Mouse (Mus musculus) hindbrain, embryonic 10.5 days (tissue): ENCODE measurements around the gene Atp6ap1. TPM values are rescaled to one million over a fixed set of nuclear protein-coding genes. Genes with fewer than 3 reads are reported as not detected.

Source experiments
- DNase-seq: peaks from one replicate; pipeline ENCODE4 v3.0.0-alpha.2; 2017; ENCODE audit warnings: low spot score
- H3K27ac ChIP-seq: fragments of 300-500 bp; sonication (generic); 2 replicates; pipeline ENCODE4 v1.5.1; 2016; ENCODE audit warnings: mild to moderate bottlenecking, moderate library complexity
- H3K27me3 ChIP-seq: fragments of 300-500 bp; sonication (generic); 2 replicates; pipeline ENCODE4 v1.6.1; 2016; ENCODE audit warnings: mild to moderate bottlenecking; ENCODE audit not compliant: poor library complexity, insufficient read depth, severe bottlenecking
- H3K36me3 ChIP-seq: fragments of 300-500 bp; sonication (generic); 2 replicates; pipeline ENCODE4 v1.6.1; 2016; ENCODE audit warnings: mild to moderate bottlenecking, moderate library complexity
- H3K4me1 ChIP-seq: fragments of 300-500 bp; sonication (generic); replicated peaks from 2 replicates; pipeline ENCODE4 v1.6.1; 2016; ENCODE audit warnings: mild to moderate bottlenecking
- H3K4me3 ChIP-seq: fragments of 300-500 bp; sonication (generic); 2 replicates; pipeline ENCODE4 v1.5.1; 2016; ENCODE audit warnings: mild to moderate bottlenecking, moderate library complexity
- H3K9me3 ChIP-seq: fragments of 300-500 bp; sonication (generic); 2 replicates; pipeline ENCODE4 v1.6.1; 2016; ENCODE audit warnings: mild to moderate bottlenecking, moderate library complexity
- WGBS: fragments of 180-500 bp; shearing (Covaris S2); methylation state at CpG from one replicate; pipeline ENCODE4 v1.1.7; 2016; 5-methylcytosine and 5-hydroxymethylcytosine counted together
- polyA plus RNA-seq: library from polyadenylated mRNA; unstranded; fragments of >200 nt; fragmentation: Nextera tagmentation; extraction: Ambion mirVana; gene quantifications from 2 replicates; pipeline ENCODE4 v1.2.1, GENCODE M21; 2016

Atp6ap1 gene
- 103 and 112 TPM in 2 replicates for polyA plus RNA-seq

DNA sequence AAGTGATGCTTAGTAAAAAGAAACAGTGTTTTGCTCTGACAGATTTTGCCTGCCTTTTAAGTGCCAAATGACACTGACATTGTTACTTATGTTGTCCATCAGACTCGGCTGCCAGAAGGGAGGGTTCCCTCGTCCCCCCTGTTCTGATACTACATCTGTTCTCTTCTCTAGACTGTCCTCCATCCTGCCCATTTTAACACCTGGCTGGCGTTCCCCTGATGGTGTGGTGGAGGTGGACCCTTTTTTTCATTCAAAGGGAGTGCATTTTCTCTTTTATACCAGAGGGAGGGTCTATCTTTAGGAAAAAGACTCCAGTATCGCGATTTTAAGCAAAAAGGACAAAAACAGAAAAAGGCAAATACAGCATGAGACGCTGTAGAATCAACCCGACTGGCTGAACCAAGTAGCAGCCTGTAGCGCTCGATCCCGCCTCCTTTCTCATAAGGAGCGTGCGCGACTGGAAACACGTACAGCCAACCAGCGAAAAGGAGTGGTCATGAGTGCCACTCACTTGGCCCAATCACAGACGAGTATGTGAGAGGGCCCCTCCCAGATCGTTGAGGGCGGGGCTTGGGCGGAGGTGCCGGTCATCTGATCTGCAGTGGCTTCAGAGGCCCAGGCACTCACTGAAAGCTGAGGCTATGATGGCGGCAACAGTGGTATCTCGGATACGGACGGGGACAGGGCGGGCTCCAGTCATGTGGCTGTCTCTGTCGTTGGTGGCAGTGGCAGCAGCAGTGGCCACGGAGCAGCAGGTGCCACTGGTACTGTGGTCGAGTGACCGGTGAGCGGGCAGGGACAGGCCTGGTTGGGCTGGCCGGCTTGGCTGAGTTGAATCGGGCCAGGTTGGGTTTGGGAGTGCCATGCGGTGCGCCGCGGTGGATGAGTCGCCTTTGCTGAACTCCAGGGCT lies at the start of gene Atp6ap1:
Gene Atp6ap1, plus strand, starts transcription at position 560 of the 911 bp plus-strand sequence.
- 12% methylated on average over 37 of the region's 37 CpGs for WGBS
- H3K27ac ChIP-seq = peak within 1 kb of the TSS; percentile 87
- H3K4me1 ChIP-seq = peaks cover 7% of the 10 kb centered on the region; the same call in 1 of the 2 replicates
- DNase-seq = peak; percentile 90
- peaks cover 29% of the 10 kb centered on the region for H3K36me3 ChIP-seq
- H3K4me3 ChIP-seq = peak within 1 kb of the TSS; percentile 61
- no peaks in the 10 kb centered on the region for H3K27me3 ChIP-seq
- H3K9me3 ChIP-seq = no peaks in the 10 kb centered on the region

DNA sequence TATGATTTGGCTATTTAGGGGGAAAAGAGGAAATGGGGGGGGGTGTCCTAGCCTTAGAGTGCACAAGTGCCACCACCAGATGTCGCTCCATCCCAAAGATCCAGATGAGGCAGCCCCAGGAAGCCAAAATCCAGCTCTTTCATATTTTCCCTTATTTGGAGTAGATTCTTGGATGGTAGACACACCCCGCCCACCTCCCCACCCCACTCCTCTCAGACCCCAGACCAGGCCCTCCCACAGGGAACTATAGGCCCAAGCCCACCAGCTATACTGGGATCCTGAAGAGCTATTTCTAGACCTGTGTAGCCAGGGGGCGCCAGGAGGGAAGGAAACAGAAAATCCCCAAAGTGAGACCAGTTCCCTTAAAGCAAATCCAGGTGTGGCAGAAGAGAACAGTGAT lies 48.2 kb upstream of the Atp6ap1 start:
- H3K36me3 ChIP-seq = peaks cover 5% of the 10 kb centered on the region; the same call in 1 of the 2 replicates
- H3K4me3 ChIP-seq = no peak overlapping the region
- H3K27me3 ChIP-seq = peaks cover 6% of the 10 kb centered on the region; the same call in 1 of the 2 replicates
- peaks cover 14% of the 10 kb centered on the region for H3K4me1 ChIP-seq
- peak; percentile 64 for DNase-seq
- no peak overlapping the region for H3K27ac ChIP-seq
- H3K9me3 ChIP-seq = no peaks in the 10 kb centered on the region; the same call in 1 of the 2 replicates
- WGBS = 19% methylated on average over 3 of the region's 3 CpGs

DNA sequence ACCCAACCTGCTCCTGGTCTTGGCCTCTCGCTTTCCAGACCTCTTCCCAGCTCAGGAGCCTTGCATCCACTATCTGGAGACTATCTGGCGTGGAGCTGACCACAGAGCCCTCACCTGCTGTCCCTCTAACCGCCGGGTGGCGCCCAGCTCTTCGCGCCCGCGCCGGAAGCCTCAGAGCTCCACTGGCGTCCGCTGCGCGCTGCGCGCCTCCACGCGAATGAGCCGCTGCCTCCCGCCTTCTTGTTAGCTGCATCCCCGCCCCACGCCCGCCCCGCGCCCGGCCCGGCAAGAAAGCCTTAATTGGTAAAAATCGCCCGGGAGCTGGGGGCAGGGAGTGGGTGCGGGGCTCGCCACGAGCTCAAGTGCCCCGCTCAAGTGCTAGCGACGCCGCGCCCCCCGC lies 47.3 kb upstream of the Atp6ap1 start, which contains the start of gene Flna:
Gene Flna, minus strand, starts transcription at position 206 of the 400 bp plus-strand sequence.
- peak; percentile 62 for DNase-seq
- H3K27ac ChIP-seq = peak within 1 kb of the TSS; percentile 87
- peaks cover 10% of the 10 kb centered on the region for H3K4me1 ChIP-seq
- no peaks in the 10 kb centered on the region for H3K36me3 ChIP-seq
- peak within 1 kb of the TSS; percentile 60 for H3K4me3 ChIP-seq
- 24% methylated on average over 38 of the region's 38 CpGs for WGBS
- peaks cover 6% of the 10 kb centered on the region; the same call in 1 of the 2 replicates for H3K27me3 ChIP-seq
- no peaks in the 10 kb centered on the region; the same call in 1 of the 2 replicates for H3K9me3 ChIP-seq

DNA sequence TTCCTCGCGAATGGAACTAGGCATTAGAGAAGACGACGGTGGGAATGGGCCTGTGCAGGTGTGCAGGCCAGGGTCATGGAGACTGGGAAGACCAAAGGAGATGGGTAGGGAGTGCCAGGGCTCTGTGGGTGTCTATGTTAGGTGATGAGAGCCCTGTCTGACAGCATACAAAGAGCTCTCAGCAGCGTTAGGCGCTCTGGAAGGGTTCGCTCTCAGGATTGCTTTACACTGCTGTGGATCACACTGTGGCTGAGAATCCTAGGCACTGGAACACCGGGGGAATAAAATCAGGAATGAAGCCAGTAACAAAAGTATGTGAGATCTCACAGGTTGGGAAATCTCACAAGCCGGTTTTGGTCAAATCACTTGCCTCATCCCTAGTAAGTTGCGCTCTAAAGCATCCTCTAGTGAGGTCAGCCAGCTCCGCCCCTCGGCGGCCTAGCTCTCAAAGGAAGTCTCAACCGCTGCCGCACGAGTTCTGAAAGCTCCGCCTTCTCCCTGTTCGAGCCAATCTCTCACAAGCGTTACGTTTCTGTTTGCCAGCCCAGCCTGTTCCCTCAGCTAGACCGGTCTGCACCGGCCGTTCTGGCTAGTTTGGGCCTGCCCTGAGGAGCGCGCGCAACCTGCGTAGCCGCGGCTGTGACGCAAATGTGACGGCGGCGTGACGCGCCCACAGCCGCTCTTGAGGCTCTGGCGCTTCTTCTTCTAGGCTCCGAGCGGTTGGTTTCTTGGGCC lies 42.6 kb upstream of the Atp6ap1 start, which contains the start of gene Emd:
Gene Emd, plus strand, starts transcription at position 535 of the 735 bp plus-strand sequence.
- H3K36me3 ChIP-seq = peaks cover 28% of the 10 kb centered on the region
- WGBS = 19% methylated on average over 39 of the region's 39 CpGs

DNA sequence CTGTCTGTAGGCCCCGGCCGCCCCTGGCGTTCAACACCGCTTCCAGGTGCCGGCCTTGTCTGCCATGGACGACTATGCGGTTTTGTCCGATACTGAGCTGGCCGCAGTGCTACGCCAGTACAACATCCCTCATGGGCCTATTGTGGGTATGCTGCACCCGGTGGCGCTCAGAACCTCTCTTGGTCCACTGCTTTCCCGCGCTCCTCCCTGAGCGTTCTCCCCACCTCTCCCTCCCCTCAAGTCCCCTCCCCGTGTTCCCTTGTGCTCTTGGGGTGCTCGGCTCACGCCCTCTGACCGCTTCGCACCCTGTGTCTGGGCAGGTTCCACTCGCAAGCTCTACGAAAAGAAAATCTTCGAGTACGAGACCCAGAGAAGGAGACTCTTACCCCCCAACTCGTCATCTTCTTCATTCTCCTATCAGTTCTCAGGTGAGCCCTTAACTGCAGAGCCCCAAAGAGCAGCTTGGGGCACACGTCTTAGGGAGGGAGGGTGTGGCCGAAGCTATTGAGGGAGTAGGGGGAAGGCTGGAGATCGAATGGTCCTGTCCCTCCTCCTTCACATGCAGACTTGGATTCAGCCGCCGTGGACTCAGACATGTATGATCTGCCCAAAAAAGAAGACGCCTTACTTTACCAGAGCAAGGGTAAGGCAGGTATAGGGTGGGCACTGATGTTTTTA lies 41.9 kb upstream of the Atp6ap1 start:
- Histone ChIP-seq H3K27me3 (peaks cover 6% of the 10 kb centered on the region; the same call in 1 of the 2 replicates), H3K36me3 (peaks cover 31% of the 10 kb centered on the region), H3K4me1 (peaks cover 5% of the 10 kb centered on the region), H3K27ac (peak overlapping the region; percentile 92), H3K4me3 (peak overlapping the region; percentile 66), H3K9me3 (no peaks in the 10 kb centered on the region)
- WGBS = 27% methylated on average over 31 of the region's 31 CpGs
- DNase-seq = no peak

More for the DNA sequence above, 42.6 kb upstream of the Atp6ap1 start, which contains the start of gene Emd:
- peak within 1 kb of the TSS; percentile 66 for H3K4me3 ChIP-seq
- peak within 1 kb of the TSS; percentile 92 for H3K27ac ChIP-seq
- H3K27me3 ChIP-seq = peaks cover 6% of the 10 kb centered on the region; the same call in 1 of the 2 replicates
- DNase-seq = peak; percentile 88
- H3K4me1 ChIP-seq = peaks cover 12% of the 10 kb centered on the region
- no peaks in the 10 kb centered on the region; the same call in 1 of the 2 replicates for H3K9me3 ChIP-seq

DNA sequence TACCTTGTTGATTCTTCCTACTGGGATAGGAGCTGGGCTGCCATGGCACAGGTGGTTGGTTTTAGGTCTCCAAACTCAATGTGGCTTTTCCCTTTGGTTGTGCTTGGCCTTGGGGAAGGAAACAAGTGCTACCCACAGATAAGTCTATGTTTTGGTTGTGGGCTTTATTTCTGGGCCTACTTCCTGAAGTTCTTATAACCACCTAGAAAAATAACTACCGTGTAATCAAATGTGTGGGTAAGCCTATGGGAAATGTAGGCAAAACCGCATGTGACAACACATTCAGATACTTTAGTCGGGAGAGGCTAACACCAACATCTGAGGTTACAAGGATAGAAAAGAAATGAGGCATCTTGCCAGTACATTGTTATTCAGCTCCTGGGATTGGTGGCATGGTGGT lies 39.2 kb upstream of the Atp6ap1 start:
- no peak for DNase-seq
- Histone ChIP-seq H3K4me3 (no peak overlapping the region), H3K4me1 (peaks cover 5% of the 10 kb centered on the region), H3K27ac (no peak overlapping the region), H3K9me3 (no peaks in the 10 kb centered on the region), H3K36me3 (peaks cover 35% of the 10 kb centered on the region), H3K27me3 (no peaks in the 10 kb centered on the region)
- WGBS = 95% methylated on average over 3 of the region's 3 CpGs

DNA sequence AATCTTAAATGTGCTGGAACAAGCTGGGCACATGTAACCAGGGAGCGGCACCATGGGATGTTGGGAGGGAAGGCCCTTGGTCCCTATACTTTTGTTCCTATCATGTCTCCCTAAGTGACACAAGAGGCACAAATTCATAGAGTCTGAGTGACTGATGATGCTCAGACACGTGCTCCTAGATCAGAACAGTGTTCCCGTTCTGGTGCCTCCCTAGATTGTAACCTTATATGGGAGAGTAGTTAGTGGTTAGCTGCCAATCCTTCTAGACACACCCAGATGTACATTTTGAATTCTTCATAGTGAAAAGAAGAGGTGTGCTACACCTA lies 27.2 kb upstream of the Atp6ap1 start:
- Histone ChIP-seq H3K4me3 (peak overlapping the region; percentile 62), H3K27me3 (no peaks in the 10 kb centered on the region), H3K36me3 (peaks cover 14% of the 10 kb centered on the region), H3K4me1 (peaks cover 4% of the 10 kb centered on the region), H3K27ac (peak overlapping the region; percentile 94), H3K9me3 (no peaks in the 10 kb centered on the region)
- no peak for DNase-seq
- 24% methylated on average over 3 of the region's 3 CpGs for WGBS

DNA sequence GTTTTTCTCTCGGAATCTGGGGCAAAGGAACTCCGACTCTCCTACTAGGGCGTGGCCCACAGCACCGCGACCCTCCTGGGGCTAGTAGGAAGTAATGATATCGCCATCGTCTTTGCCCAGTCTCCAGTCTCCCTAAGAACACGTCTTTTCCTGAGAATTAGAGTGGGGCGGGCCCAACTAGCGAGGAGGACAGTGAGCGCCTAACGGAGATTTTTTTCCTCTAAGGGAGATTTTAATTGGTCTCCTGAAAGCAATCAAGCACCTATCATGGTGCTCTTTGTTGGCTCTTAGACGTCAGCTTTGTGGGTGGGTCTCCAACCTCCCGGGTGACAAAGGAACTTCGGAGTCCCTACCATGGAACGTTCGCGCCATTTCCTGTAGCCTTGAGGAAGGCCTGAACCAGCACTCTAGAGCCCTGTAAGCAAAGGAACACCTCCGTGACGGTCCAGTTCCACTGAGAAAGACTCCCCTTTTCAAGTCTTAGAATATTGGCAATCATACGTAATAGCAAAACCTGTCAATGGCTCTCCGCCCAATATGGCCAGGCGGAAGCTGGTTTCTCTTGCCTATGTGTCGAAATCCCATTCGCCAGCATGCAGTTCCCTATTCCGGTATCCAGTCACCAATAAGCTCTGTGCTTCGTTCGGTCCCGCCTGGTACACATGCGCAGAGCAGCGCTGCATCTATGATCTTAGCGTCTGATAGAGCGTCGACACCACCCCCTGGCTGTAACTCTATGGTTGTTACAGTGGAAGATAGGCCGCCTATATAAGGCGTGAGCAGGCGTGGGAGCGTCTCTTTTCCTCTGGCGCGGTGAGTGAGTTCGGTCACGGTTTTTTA lies 26.6 kb upstream of the Atp6ap1 start, which contains the start of gene Rpl10:
Gene Rpl10, plus strand, starts transcription at position 751 of the 840 bp plus-strand sequence.
- peaks cover 14% of the 10 kb centered on the region for H3K36me3 ChIP-seq
- H3K27me3 ChIP-seq = no peaks in the 10 kb centered on the region
- H3K4me1 ChIP-seq = peaks cover 4% of the 10 kb centered on the region
- peak within 1 kb of the TSS; percentile 94 for H3K27ac ChIP-seq
- peak; percentile 90 for DNase-seq
- H3K9me3 ChIP-seq = no peaks in the 10 kb centered on the region
- peak within 1 kb of the TSS; percentile 62 for H3K4me3 ChIP-seq
- WGBS = 15% methylated on average over 42 of the region's 42 CpGs

DNA sequence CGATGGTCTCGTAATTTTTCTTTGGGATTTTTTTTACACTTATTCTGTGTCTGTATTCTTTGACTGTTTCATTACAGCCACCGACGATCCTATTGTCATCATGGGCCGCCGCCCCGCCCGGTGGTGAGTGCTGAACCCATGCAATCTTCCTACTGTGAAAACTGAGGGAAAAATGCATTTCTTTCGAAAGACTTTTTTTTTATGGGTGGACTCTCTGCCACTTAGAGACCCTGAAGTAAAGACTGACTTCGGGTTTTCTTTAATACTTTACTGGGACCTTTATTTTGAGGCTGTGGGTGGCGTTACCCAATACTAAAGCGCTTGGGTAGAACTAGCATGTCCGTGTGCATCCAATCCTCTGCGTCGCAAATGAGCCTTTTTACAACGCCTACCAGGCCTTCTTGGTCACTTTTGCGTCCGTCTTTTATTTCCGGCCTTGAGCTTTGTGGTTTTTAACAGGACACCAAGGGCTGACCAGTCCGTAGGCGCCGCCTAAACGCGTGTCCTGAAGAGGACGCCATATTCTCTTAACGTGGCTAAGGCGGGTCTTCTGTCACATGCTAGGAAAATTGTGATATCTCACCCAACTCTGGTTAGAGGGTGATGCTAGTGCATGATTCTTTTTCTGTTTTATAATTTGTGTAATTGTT lies 25.9 kb upstream of the Atp6ap1 start:
- WGBS = 15% methylated on average over 27 of the region's 27 CpGs
- Histone ChIP-seq H3K27me3 (no peaks in the 10 kb centered on the region), H3K36me3 (peaks cover 14% of the 10 kb centered on the region), H3K4me3 (peak overlapping the region; percentile 62), H3K9me3 (no peaks in the 10 kb centered on the region), H3K27ac (peak overlapping the region; percentile 94), H3K4me1 (peaks cover 4% of the 10 kb centered on the region)
- peak; percentile 30 for DNase-seq

DNA sequence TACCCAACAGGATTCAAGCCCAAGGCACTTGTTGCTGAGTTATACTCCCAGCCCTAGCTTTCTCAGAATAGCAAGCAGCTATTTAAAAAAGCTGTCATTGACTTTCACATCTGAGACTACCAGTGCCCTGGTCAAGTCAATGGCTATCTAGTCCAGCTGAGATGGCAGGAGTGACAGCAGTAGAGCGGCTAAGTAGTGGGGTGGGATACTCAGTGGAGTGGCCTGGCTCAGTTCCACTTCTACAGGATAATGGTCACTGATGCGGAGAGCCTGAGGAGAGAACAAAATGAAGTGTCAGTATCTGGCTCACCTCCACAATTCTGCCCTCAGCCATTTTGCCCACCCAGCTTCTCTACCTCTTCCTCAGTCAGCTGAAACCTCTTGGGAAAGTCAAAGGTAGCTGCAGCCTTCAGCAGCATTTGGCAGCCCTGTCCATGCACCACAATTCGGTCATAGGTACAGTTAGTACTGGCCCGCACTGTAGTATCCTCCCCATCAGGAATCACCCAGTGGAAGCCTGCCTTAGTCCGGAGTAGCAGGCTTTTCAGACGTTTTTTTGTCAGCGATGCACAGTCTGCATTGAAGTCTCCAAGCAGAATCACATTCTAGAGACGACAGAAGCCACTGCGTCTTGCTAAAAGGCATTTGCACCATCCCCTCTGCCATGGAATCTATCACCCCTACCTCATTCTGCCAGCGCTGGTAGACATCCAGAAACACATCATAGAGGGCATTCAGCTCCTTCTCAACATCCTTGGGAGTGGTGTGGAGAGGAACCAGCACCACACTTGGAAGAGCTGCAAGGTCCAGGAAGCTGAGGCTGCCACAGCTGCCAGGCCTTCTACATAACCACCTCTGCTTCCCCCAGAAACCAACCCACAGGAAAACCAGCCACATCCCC lies 23.2 kb upstream of the Atp6ap1 start:
- Histone ChIP-seq H3K27me3 (no peaks in the 10 kb centered on the region), H3K9me3 (no peaks in the 10 kb centered on the region), H3K36me3 (peaks cover 14% of the 10 kb centered on the region), H3K4me1 (peaks cover 4% of the 10 kb centered on the region), H3K4me3 (peak overlapping the region; percentile 6; the same call in 1 of the 2 replicates), H3K27ac (no peak overlapping the region)
- WGBS = 29% methylated on average over 10 of the region's 10 CpGs
- peak; percentile 10 for DNase-seq
